Comparison of ENCODE assay signal across 8 mouse cellular contexts in the genomic region with DNA sequence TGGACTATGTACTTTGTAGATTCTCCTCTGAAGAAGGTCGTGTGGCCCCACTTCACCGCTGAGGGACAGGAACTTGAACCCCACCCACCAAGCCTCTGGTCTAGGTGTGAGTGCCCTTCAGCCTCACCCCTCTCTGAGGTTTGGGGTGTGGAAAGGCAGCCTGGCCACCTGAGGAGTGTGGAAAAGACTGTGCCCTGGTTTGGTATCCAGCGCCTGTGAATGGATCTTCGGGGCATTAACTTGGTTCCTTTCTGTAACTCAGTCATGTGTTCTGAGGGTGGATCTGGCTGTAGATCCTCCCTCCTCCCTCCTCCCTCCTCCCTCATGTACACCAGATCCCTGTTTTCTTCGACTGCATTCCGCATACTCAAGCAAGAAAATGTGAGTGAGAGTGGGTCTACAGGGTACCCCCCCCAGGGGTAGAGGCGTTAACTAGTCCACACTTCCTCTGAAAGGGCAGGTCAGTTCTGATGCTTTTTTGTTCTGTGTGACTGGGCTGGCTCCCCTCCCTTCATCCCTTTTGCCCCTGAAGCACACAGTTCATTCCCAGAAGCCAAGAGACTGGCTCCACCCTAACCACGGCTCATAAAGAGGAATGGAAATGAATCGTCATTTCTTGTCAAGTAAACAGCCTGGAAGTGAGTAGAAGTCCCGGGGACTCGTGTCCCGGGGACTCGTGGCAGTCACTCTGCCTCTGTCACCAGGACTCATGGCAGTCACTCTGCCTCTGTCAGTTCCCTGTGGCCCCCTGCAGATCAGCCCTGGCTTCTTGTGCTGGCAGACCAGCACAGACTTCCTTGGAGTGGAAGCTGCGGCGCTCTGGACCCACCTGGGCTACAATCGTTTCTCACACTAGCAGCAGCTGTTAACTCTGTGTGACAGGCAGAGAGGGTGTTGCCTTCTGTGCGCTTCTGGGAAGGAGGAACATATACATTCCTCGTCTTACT. TPM values are rescaled to one million over a fixed set of nuclear protein-coding genes. Genes with fewer than 3 reads are reported as not detected.
DNase-seq lines count a peak whose midpoint lies in the region; ATAC-seq and TF ChIP-seq lines count a peak whose summit lies in the region.

No protein-coding gene starts in this region.

- no peak overlapping the region for H3K9ac ChIP-seq in heart, embryonic 14.5 days (ENCODE audit: low read length)
- H3K9ac ChIP-seq in heart, embryonic 12.5 days: no peak overlapping the region
- H3K9ac ChIP-seq in kidney, embryonic 14.5 days (ENCODE audit: low read depth, low read length): no peak overlapping the region

- no peak for TF ChIP-seq CTCF in thymus, adult 2 months (IDR thresholded peaks at IDR 0.05; ENCODE audit: borderline replicate concordance, control insufficient read depth, extremely low read depth, insufficient read depth, low read length, poor library complexity)

- H3K27me3 ChIP-seq in heart, embryonic 14.5 days (ENCODE audit: control insufficient read depth, insufficient read depth, low read length): no peaks in the 10 kb centered on the region
- 0 out of 2 replicates have a peak, but pooled peaks cover 5% of the 10 kb centered on the region for H3K27me3 ChIP-seq in heart, embryonic 12.5 days (replicated peaks)
- H3K27me3 ChIP-seq in kidney, embryonic 14.5 days (ENCODE audit: control insufficient read depth, insufficient read depth, low read length): no peaks in the 10 kb centered on the region
- H3K27me3 ChIP-seq in myocyte (ENCODE audit: control insufficient read depth, insufficient read depth, insufficient read length): no peaks in the 10 kb centered on the region
- no peaks in the 10 kb centered on the region for H3K27me3 ChIP-seq in thymus, adult 2 months (ENCODE audit: control insufficient read depth, insufficient read depth, low read length)

- no peak overlapping the region for H3K27ac ChIP-seq in heart, embryonic 14.5 days (replicated peaks in 1 of 2; ENCODE audit: control insufficient read depth in 1 of 2, insufficient read depth in 1 of 2, low read depth in 2 of 2, low read length in 2 of 2)
- H3K27ac ChIP-seq in heart, embryonic 12.5 days (ENCODE audit: poor library complexity, severe bottlenecking): no peak overlapping the region
- 0 out of 2 replicates have a peak overlapping the region, but pooled peaks have one; percentile 24 for H3K27ac ChIP-seq in kidney, embryonic 14.5 days (ENCODE audit: low read depth, low read length)
- H3K27ac ChIP-seq in thymus, adult 2 months (ENCODE audit: control insufficient read depth, insufficient read depth, low read length): no peak overlapping the region

- no peak for ATAC-seq in heart, embryonic 14.5 days (ENCODE audit: insufficient number of reproducible peaks, insufficient read depth, low FRiP score, low read depth)
- ATAC-seq in heart, embryonic 12.5 days (ENCODE audit: insufficient number of reproducible peaks, low FRiP score): no peak
- 0 out of 2 replicates have a peak, but pooled peaks have one; percentile 4 for ATAC-seq in kidney, embryonic 14.5 days (ENCODE audit: low FRiP score, low TSS enrichment)
- ATAC-seq in megakaryocyte progenitor cell, adult 5-6 weeks (replicated peaks; ENCODE audit: poor library complexity): no peak
- ATAC-seq in monocyte, adult 5-6 weeks (replicated peaks; ENCODE audit: insufficient number of reproducible peaks, low FRiP score, low TSS enrichment, poor library complexity, severe bottlenecking): no peak

- no peak overlapping the region for H3ac ChIP-seq in myocyte (ENCODE audit: control insufficient read depth, insufficient read length)

- H3K9me3 ChIP-seq in heart, embryonic 14.5 days (ENCODE audit: control insufficient read depth, low read length): no peaks in the 10 kb centered on the region
- H3K9me3 ChIP-seq in heart, embryonic 12.5 days (replicated peaks): no peaks in the 10 kb centered on the region
- no peaks in the 10 kb centered on the region for H3K9me3 ChIP-seq in kidney, embryonic 14.5 days (ENCODE audit: control insufficient read depth, low read length)

- peaks cover 8 to 14% of the 10 kb centered on the region in 2 experiments; a peak in 3 of 4 replicates for H3K4me1 ChIP-seq in heart, embryonic 14.5 days (ENCODE audit: control insufficient read depth in 2 of 2, insufficient read depth in 2 of 2, low read length in 2 of 2)
- peaks cover 26% of the 10 kb centered on the region for H3K4me1 ChIP-seq in heart, embryonic 12.5 days (replicated peaks)
- peaks cover 14% of the 10 kb centered on the region; the same call in 1 of the 2 replicates for H3K4me1 ChIP-seq in kidney, embryonic 14.5 days (ENCODE audit: control insufficient read depth, insufficient read depth, low read length)
- peaks cover 11% of the 10 kb centered on the region for H3K4me1 ChIP-seq in thymus, adult 2 months (replicated peaks; ENCODE audit: control insufficient read depth, insufficient read depth, low read length)

- H3K4me2 ChIP-seq in heart, embryonic 14.5 days (ENCODE audit: low read length): 0 out of 2 replicates have a peak overlapping the region, but pooled peaks have one; percentile 18
- no peak overlapping the region for H3K4me2 ChIP-seq in heart, embryonic 12.5 days
- H3K4me2 ChIP-seq in kidney, embryonic 14.5 days (replicated peaks; ENCODE audit: low read depth, low read length): no peak overlapping the region
- H3K4me2 ChIP-seq in myocyte (ENCODE audit: low read depth): peak overlapping the region; percentile 74

- no peak for TF ChIP-seq POLR2A in myocyte (IDR thresholded peaks at IDR 0.05; ENCODE audit: insufficient read length, low read depth)
- no peak for TF ChIP-seq POLR2A in thymus, adult 2 months (IDR thresholded peaks at IDR 0.05; ENCODE audit: control insufficient read depth, extremely low read depth, insufficient read depth, low read length, poor library complexity)

- no peaks in the 10 kb centered on the region for H3K36me3 ChIP-seq in heart, embryonic 14.5 days (ENCODE audit: control insufficient read depth, insufficient read depth, low read length)
- no peaks in the 10 kb centered on the region for H3K36me3 ChIP-seq in heart, embryonic 12.5 days
- H3K36me3 ChIP-seq in kidney, embryonic 14.5 days (ENCODE audit: control insufficient read depth, insufficient read depth, low read length): no peaks in the 10 kb centered on the region
- no peaks in the 10 kb centered on the region for H3K36me3 ChIP-seq in myocyte (ENCODE audit: control insufficient read depth, insufficient read depth)
- H3K36me3 ChIP-seq in thymus, adult 2 months (ENCODE audit: control insufficient read depth, insufficient read depth, low read length): peaks cover 23% of the 10 kb centered on the region

- peak; percentile 14 to 34 for DNase-seq in cerebellum, postnatal 25 days
- DNase-seq in thymus, adult 2 months: no peak

- no peaks in the 10 kb centered on the region for H3K79me2 ChIP-seq in myocyte (ENCODE audit: control insufficient read depth, insufficient read depth)

- WGBS in heart, embryonic 14.5 days: 34% methylated on average over 18 of the region's 18 CpGs
- WGBS in heart, embryonic 12.5 days: 43% methylated on average over 18 of the region's 18 CpGs
- 46% methylated on average over 18 of the region's 18 CpGs for WGBS in kidney, embryonic 14.5 days
- 82% methylated on average over 18 of the region's 18 CpGs for WGBS in thymus, adult 2 months

- no peak overlapping the region for H3K4me3 ChIP-seq in heart, embryonic 14.5 days (ENCODE audit: control insufficient read depth in 1 of 2, insufficient read depth in 1 of 2, low read depth in 1 of 2, low read length in 2 of 2)
- H3K4me3 ChIP-seq in heart, embryonic 12.5 days: no peak overlapping the region
- H3K4me3 ChIP-seq in kidney, embryonic 14.5 days (ENCODE audit: low read length): no peak overlapping the region
- no peak overlapping the region for H3K4me3 ChIP-seq in myocyte
- H3K4me3 ChIP-seq in thymus, adult 2 months (ENCODE audit: control insufficient read depth, insufficient read depth, low read length): no peak overlapping the region

TF ChIP-seq in myocyte, 11 proteins besides CTCF, POLR2A, EP300 and RAD21:
- TF ChIP-seq TCF12 (IDR thresholded peaks at IDR 0.05; ENCODE audit: insufficient read depth, poor library complexity, severe bottlenecking) (no peak), TCF3 (IDR thresholded peaks at IDR 0.05; ENCODE audit: insufficient read length, low read depth) (no peak), MYOG (IDR thresholded peaks at IDR 0.05; ENCODE audit: control insufficient read depth in 1 of 3, insufficient read depth in 1 of 3, insufficient read length in 2 of 3, low read depth in 2 of 3) (peak in 1 of 3 experiments; percentile 32), CEBPB (IDR thresholded peaks at IDR 0.05; ENCODE audit: insufficient read depth, poor library complexity, severe bottlenecking) (no peak), E2F4 (IDR thresholded peaks at IDR 0.05; ENCODE audit: insufficient read depth) (no peak), REST (IDR thresholded peaks at IDR 0.05; ENCODE audit: insufficient read depth, insufficient read length) (no peak), MAX (IDR thresholded peaks at IDR 0.05; ENCODE audit: low read depth) (no peak), USF1 (IDR thresholded peaks at IDR 0.05; ENCODE audit: low read depth) (no peak), POLR2AphosphoS2 (IDR thresholded peaks at IDR 0.05; ENCODE audit: insufficient read length, low read depth) (no peak), MYOD1 (IDR thresholded peaks at IDR 0.05; ENCODE audit: control insufficient read depth in 1 of 3, insufficient read length in 2 of 3, low read depth in 2 of 3) (peak in 1 of 3 experiments; percentile 50), SRF (IDR thresholded peaks at IDR 0.05; ENCODE audit: control insufficient read depth, insufficient read length, low read depth) (no peak)

RNA-seq across cellular contexts. Expression of gene Ttc7, which starts 30.5 kb away (rescaled TPM):
- polyA plus RNA-seq in heart, embryonic 14.5 days (2014; fragmentation: Nextera tagmentation; extraction: Ambion mirVana): 1.3 and 2.5 TPM in 2 replicates
- polyA plus RNA-seq in heart, embryonic 12.5 days (2016; fragmentation: Nextera tagmentation; extraction: Ambion mirVana): 2.4 and 3.2 TPM in 2 replicates
- 4.0 and 5.7 TPM in 2 replicates for polyA plus RNA-seq in kidney, embryonic 14.5 days (2014; fragmentation: Nextera tagmentation; extraction: Ambion mirVana)
- 15.2 TPM for polyA plus RNA-seq in myocyte (2012; fragmentation: generic; extraction: Trizol)
- total RNA-seq in megakaryocyte progenitor cell, adult 5-6 weeks (2015): 47.8 and 54.7 TPM in 2 replicates
- total RNA-seq in megakaryocyte progenitor cell, adult 5-6 weeks (2017): 53.2 and 58.5 TPM in 2 replicates
- 126 to 169 TPM (median 150 TPM) in 3 replicates for total RNA-seq in monocyte, adult 5-6 weeks (2017)
- polyA plus RNA-seq in thymus, adult 2 months (2012; rRNA removed): 93.6 and 148 TPM in 2 replicates

RNA-seq across cellular contexts. Expression of gene Mcfd2, which starts 47.5 kb away (rescaled TPM):
- 81.3 and 85.8 TPM in 2 replicates for polyA plus RNA-seq in heart, embryonic 14.5 days (2014; fragmentation: Nextera tagmentation; extraction: Ambion mirVana)
- 68.8 and 70.8 TPM in 2 replicates for polyA plus RNA-seq in heart, embryonic 12.5 days (2016; fragmentation: Nextera tagmentation; extraction: Ambion mirVana)
- 82.6 and 104 TPM in 2 replicates for polyA plus RNA-seq in kidney, embryonic 14.5 days (2014; fragmentation: Nextera tagmentation; extraction: Ambion mirVana)
- polyA plus RNA-seq in myocyte (2012; fragmentation: generic; extraction: Trizol): 59.1 TPM
- 41.7 and 41.8 TPM in 2 replicates for total RNA-seq in megakaryocyte progenitor cell, adult 5-6 weeks (2015)
- 111 and 130 TPM in 2 replicates for total RNA-seq in megakaryocyte progenitor cell, adult 5-6 weeks (2017)
- 35.9 to 41.6 TPM (median 36.0 TPM) in 3 replicates for total RNA-seq in monocyte, adult 5-6 weeks (2017)
- polyA plus RNA-seq in thymus, adult 2 months (2012; rRNA removed): 46.7 and 48.7 TPM in 2 replicates

Comparison
In these comparisons a context has a peak if more than half of its experiments do, and no peak if none do; other contexts are left out.
1. H3K4me2 ChIP-seq: peak in heart, embryonic 14.5 days (single experiment) and myocyte (single experiment); none in heart, embryonic 12.5 days (single experiment) and kidney, embryonic 14.5 days (single experiment).